Mouse (Mus musculus): ENCODE measurements around the gene Lrp1. TPM values are rescaled to one million over a fixed set of nuclear protein-coding genes. Genes with fewer than 3 reads are reported as not detected.

Lrp1 gene
- total RNA-seq, 1 experiment from 2014 or later: 15.1 TPM

GRCm38 (mm10) chr10:127654970-127655579, 34.1 kb upstream of the Lrp1 start:
- ATAC-seq (ENCODE audit: extremely low read depth, insufficient number of reproducible peaks, low FRiP score, poor library complexity, severe bottlenecking): peak; percentile 8; the same call in 1 of the 2 replicates

- no peak for ATAC-seq (ENCODE audit: extremely low read depth, insufficient number of reproducible peaks, low FRiP score, poor library complexity, severe bottlenecking)
These were observed 32.1 kb upstream of the Lrp1 start for GRCm38 (mm10) chr10:127652906-127653638.

GRCm38 (mm10) chr10:127645791-127646190, 24.8 kb upstream of the Lrp1 start:
- no peak for ATAC-seq (ENCODE audit: extremely low read depth, insufficient number of reproducible peaks, low FRiP score, poor library complexity, severe bottlenecking)

- ATAC-seq (ENCODE audit: extremely low read depth, insufficient number of reproducible peaks, low FRiP score, poor library complexity, severe bottlenecking): peak; percentile 60
These were observed 22.7 kb upstream of the Lrp1 start for GRCm38 (mm10) chr10:127643553-127644238.

- ATAC-seq (ENCODE audit: extremely low read depth, insufficient number of reproducible peaks, low FRiP score, poor library complexity, severe bottlenecking): peak; percentile 83
These were observed 22.0 kb upstream of the Lrp1 start, which contains the start of gene Stat6 for GRCm38 (mm10) chr10:127642772-127643552. Gene Stat6, plus strand, starts transcription at chr10:127642986.

GRCm38 (mm10) chr10:127641861-127642771, 21.2 kb upstream of the Lrp1 start:
- ATAC-seq (ENCODE audit: extremely low read depth, insufficient number of reproducible peaks, low FRiP score, poor library complexity, severe bottlenecking): peak; percentile 43

- no peak for ATAC-seq (ENCODE audit: extremely low read depth, insufficient number of reproducible peaks, low FRiP score, poor library complexity, severe bottlenecking)
These were observed 19.5 kb upstream of the Lrp1 start for GRCm38 (mm10) chr10:127640421-127640820.

- no peak for ATAC-seq (ENCODE audit: extremely low read depth, insufficient number of reproducible peaks, low FRiP score, poor library complexity, severe bottlenecking)
These were observed 11.8 kb upstream of the Lrp1 start for GRCm38 (mm10) chr10:127632668-127633271.

GRCm38 (mm10) chr10:127631261-127632214, 10.6 kb upstream of the Lrp1 start:
- ATAC-seq (ENCODE audit: extremely low read depth, insufficient number of reproducible peaks, low FRiP score, poor library complexity, severe bottlenecking): peak; percentile 71; the same call in 1 of the 2 replicates

- ATAC-seq (ENCODE audit: extremely low read depth, insufficient number of reproducible peaks, low FRiP score, poor library complexity, severe bottlenecking): peak; percentile 39; the same call in 1 of the 2 replicates
These were observed 5.5 kb upstream of the Lrp1 start for GRCm38 (mm10) chr10:127626433-127626832.

- ATAC-seq (ENCODE audit: extremely low read depth, insufficient number of reproducible peaks, low FRiP score, poor library complexity, severe bottlenecking): no peak
These were observed 2.7 kb upstream of the Lrp1 start for GRCm38 (mm10) chr10:127623439-127624216.

- no peak for ATAC-seq (ENCODE audit: extremely low read depth, insufficient number of reproducible peaks, low FRiP score, poor library complexity, severe bottlenecking)
These were observed 1.7 kb upstream of the Lrp1 start for GRCm38 (mm10) chr10:127622661-127623060.

GRCm38 (mm10) chr10:127622057-127622392, 1.1 kb upstream of the Lrp1 start:
- ATAC-seq (ENCODE audit: extremely low read depth, insufficient number of reproducible peaks, low FRiP score, poor library complexity, severe bottlenecking): peak; percentile 42

GRCm38 (mm10) chr10:127621191-127622056, 476 bp upstream of the Lrp1 start:
- peak; percentile 61 for ATAC-seq (ENCODE audit: extremely low read depth, insufficient number of reproducible peaks, low FRiP score, poor library complexity, severe bottlenecking)

GRCm38 (mm10) chr10:127619941-127620405, 975 bp downstream of the Lrp1 start:
- ATAC-seq (ENCODE audit: extremely low read depth, insufficient number of reproducible peaks, low FRiP score, poor library complexity, severe bottlenecking): no peak
